Mouse (Mus musculus): ENCODE data around the gene Patz1. TPM values are rescaled to one million over a fixed set of nuclear protein-coding genes. Genes with fewer than 3 reads are reported as not detected.

The Patz1 gene
- polyA plus RNA-seq, 1 experiment from 2014 or later, result 59.5 TPM

GRCm38 (mm10) chr11:3291311-3292061, 2.8 kb downstream of the Patz1 start:
- ChIA-PET CTCF (interaction anchor here (0.9 to 1.6 kb wide), 8 partner anchors 8 to 61 kb away, joined by 3 to 7 read pairs (median 3); partner anchors contain the start of gene Drg1), POLR2A (interaction anchor here (0.5 to 6.9 kb wide), 9 partner anchors 11 to 88 kb away, joined by 3 to 63 read pairs (median 3); partner anchors contain the start of gene Drg1)
- in situ Hi-C loops (cut with MboI; ENCODE audit: low pct_unique_long_range_greater_than_20kb), result no loop called here
- no peak for TF ChIP-seq CTCF (IDR thresholded peaks at IDR 0.05)
- H3K27me3 ChIP-seq, result no peaks in the 10 kb centered on the region
- DNase-seq (ENCODE audit: low read depth, low spot score) (no peak), ATAC-seq (no peak)

DNA sequence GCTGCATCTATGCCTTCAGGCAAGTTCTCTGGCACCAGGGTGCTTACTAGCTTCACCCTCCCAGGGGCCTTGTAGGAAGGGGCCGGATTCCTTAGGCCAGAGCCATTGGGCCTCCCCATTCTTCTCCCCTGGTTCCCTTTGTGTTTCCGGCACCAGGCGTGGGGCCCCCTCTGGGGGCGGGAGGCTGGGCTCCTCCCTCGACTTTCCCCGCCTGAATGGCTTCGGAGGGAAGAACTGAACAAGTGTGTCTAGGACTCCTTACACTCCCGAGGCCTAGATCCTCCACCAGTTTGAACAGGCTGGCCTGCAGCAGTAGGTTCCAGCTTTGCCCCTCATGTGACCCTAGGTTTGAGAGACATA, 3.4 kb downstream of the Patz1 start:
- ATAC-seq (peak; percentile 23), DNase-seq (ENCODE audit: low read depth, low spot score) (no peak)
- no peak for TF ChIP-seq CTCF (IDR thresholded peaks at IDR 0.05)
- in situ Hi-C loops (cut with MboI; ENCODE audit: low pct_unique_long_range_greater_than_20kb), result no loop called here
- CTCF ChIA-PET, result interaction anchor here (0.9 to 1.6 kb wide), 4 partner anchors 22 to 61 kb away, joined by 3 to 7 read pairs (median 3); partner anchors contain the start of gene Drg1
- no peaks in the 10 kb centered on the region for H3K27me3 ChIP-seq
- POLR2A ChIA-PET, result interaction anchor here (0.9 to 6.9 kb wide), 4 partner anchors 11 to 38 kb away, joined by 3 to 63 read pairs (median 30); partner anchors contain the start of gene Drg1

- in situ Hi-C loops (cut with MboI; ENCODE audit: low pct_unique_long_range_greater_than_20kb), result no loop called here
- POLR2A ChIA-PET, result interaction anchor here (0.6 to 6.9 kb wide), 4 partner anchors 10 to 56 kb away, joined by 4 to 63 read pairs (median 30); partner anchors contain the start of gene Drg1
- DNase-seq (ENCODE audit: low read depth, low spot score), result no peak
- TF ChIP-seq CTCF (IDR thresholded peaks at IDR 0.05), result no peak
- no peak for ATAC-seq
- CTCF ChIA-PET, result interaction anchor here (1.0 to 1.1 kb wide), 2 partner anchors 21 to 26 kb away, joined by 3 read pairs; partner anchors contain the start of gene Drg1
- H3K27me3 ChIP-seq, result no peaks in the 10 kb centered on the region
These were observed 4.1 kb downstream of the Patz1 start for GRCm38 (mm10) chr11:3292711-3293249.

GRCm38 (mm10) chr11:3293361-3293760, 4.7 kb downstream of the Patz1 start:
- POLR2A ChIA-PET, result interaction anchor here (6.3 kb wide), 1 partner anchor 19 kb away, joined by 29 read pairs; no protein-coding TSS in a partner anchor

GRCm38 (mm10) chr11:3294641-3295040, 6.0 kb downstream of the Patz1 start:
- no peaks in the 10 kb centered on the region for H3K27me3 ChIP-seq
- POLR2A ChIA-PET, result no interaction called here
- TF ChIP-seq CTCF (IDR thresholded peaks at IDR 0.05), result no peak
- CTCF ChIA-PET, result interaction anchor here (1.2 kb wide), 1 partner anchor 20 kb away, joined by 3 read pairs; no protein-coding TSS in a partner anchor
- in situ Hi-C loops (cut with MboI; ENCODE audit: low pct_unique_long_range_greater_than_20kb), result no loop called here
- no peak for ATAC-seq
- DNase-seq (ENCODE audit: low read depth, low spot score), result no peak

More at GRCm38 (mm10) chr11:3293361-3293760, 4.7 kb downstream of the Patz1 start:
- no peak for TF ChIP-seq CTCF (IDR thresholded peaks at IDR 0.05)
- no peak for ATAC-seq
- DNase-seq (ENCODE audit: low read depth, low spot score), result no peak
- CTCF ChIA-PET, result no interaction called here
- no peaks in the 10 kb centered on the region for H3K27me3 ChIP-seq
- in situ Hi-C loops (cut with MboI; ENCODE audit: low pct_unique_long_range_greater_than_20kb), result no loop called here

DNA sequence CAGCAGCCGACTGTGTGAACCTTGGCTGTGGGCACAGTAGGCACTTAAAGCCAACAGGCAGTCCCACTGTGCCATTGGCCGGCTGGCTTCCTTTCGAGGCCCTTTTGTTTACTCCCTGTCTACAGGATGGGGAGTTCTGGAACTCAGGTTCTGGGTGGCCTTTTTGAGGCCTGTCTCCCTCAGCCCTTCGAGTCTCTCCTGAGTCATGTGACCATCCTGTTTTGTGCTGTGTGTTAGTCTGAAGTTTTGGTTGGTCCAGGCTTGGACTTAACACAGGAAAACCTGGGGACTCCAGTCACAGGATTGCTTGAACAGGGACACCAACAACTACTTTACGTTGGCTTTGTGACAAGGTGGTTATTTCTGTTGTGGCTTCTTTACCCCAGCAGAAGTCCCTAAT, 7.4 kb downstream of the Patz1 start:
- no peak for ATAC-seq
- no peak for TF ChIP-seq CTCF (IDR thresholded peaks at IDR 0.05)
- in situ Hi-C loops (cut with MboI; ENCODE audit: low pct_unique_long_range_greater_than_20kb), result no loop called here
- CTCF ChIA-PET, result interaction anchor here (1.2 kb wide), 1 partner anchor 18 kb away, joined by 3 read pairs; no protein-coding TSS in a partner anchor
- DNase-seq (ENCODE audit: low read depth, low spot score), result no peak
- POLR2A ChIA-PET, result no interaction called here
- H3K27me3 ChIP-seq, result no peaks in the 10 kb centered on the region

DNA sequence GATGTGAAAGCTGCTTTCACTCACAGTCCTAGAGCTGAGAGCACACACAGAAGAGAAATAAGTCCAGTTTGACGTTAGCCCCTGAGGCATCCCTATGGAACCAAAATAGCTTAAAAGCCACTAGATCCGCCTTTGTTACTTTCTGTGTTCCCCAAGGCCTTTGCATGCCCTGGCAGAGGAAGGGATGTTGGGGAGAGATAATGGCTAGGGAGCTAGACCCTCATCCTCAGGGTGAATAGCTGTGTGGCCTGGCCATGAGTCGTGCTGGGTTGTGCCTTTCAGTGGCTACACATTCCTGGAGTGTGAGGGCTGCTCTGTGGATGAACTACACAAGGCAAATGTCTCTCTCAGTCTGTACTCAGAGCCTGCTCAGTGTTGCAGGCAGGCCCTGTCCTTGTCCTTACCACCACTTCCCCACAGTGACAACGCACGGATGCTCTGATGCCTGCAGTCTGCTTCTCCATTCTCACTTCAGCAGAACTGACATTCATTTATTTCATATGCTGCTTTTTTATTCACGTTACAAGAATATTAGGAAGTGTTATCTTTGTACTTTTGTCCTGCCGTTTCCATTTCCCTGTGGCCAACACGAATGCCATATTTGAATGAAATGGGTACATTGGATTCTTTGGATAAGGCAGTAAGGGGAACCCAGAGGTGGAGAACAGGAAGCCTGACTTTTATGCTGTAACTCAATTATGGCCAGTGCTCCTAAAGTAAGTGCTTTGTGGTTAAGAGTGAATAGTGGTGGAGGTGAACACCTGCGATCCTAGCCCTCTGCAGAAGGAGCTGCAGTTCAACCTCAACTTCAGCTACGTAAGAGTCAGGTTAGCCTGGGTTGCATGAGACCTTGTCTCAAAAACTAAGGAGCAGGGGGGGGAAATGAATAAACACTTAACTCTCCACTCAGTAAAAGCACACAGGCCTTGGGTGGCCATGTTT, 9.5 kb downstream of the Patz1 start:
- ATAC-seq (no peak), DNase-seq (ENCODE audit: low read depth, low spot score) (no peak)
- in situ Hi-C loops (cut with MboI; ENCODE audit: low pct_unique_long_range_greater_than_20kb), result no loop called here
- ChIA-PET POLR2A (interaction anchor here (0.8 to 1.0 kb wide), 3 partner anchors 13 to 50 kb away, joined by 3 to 4 read pairs (median 3); no protein-coding TSS in a partner anchor), CTCF (interaction anchor here (1.2 to 2.3 kb wide), 3 partner anchors 7 to 15 kb away, joined by 3 to 6 read pairs (median 4); no protein-coding TSS in a partner anchor)
- no peaks in the 10 kb centered on the region for H3K27me3 ChIP-seq
- TF ChIP-seq CTCF (IDR thresholded peaks at IDR 0.05), result no peak

- no peak for TF ChIP-seq CTCF (IDR thresholded peaks at IDR 0.05)
- ATAC-seq (no peak), DNase-seq (ENCODE audit: low read depth, low spot score) (no peak)
- ChIA-PET CTCF (interaction anchor here (1.3 to 6.1 kb wide), 2 partner anchors 8 to 17 kb away, joined by 4 to 39 read pairs; no protein-coding TSS in a partner anchor), POLR2A (no interaction called here)
- no peaks in the 10 kb centered on the region for H3K27me3 ChIP-seq
- in situ Hi-C loops (cut with MboI; ENCODE audit: low pct_unique_long_range_greater_than_20kb), result no loop called here
These were observed 10.1 kb downstream of the Patz1 start for GRCm38 (mm10) chr11:3298813-3299185.

DNA sequence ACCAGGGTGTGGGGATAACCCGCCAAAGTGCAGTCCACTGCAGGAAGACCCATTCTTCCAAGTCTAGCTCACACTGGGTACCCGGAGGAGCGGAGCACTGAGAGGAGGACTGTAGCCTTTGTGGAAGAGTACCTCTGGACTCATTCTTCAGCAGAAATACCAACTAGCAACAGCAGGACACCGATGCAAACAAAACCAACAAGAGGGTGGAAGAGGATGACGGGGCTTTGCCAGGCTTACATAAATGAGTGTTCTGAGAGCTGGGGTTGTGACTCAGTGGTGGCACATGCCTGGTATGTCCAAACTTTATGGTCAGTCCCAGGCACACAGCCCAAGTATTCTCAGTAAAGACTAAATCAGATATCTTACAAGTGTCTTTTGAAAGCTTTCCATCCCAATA, 12.4 kb downstream of the Patz1 start:
- TF ChIP-seq CTCF (IDR thresholded peaks at IDR 0.05), result no peak
- in situ Hi-C loops (cut with MboI; ENCODE audit: low pct_unique_long_range_greater_than_20kb), result no loop called here
- DNase-seq (ENCODE audit: low read depth, low spot score) (no peak), ATAC-seq (peak; percentile 64)
- ChIA-PET CTCF (interaction anchor here (1.6 to 6.1 kb wide), 2 partner anchors 12 to 14 kb away, joined by 4 to 39 read pairs; partner anchors contain the start of gene Patz1), POLR2A (interaction anchor here (1.2 to 3.8 kb wide), 3 partner anchors 10 to 35 kb away, joined by 3 to 30 read pairs (median 3); partner anchors contain the start of genes Drg1 and Patz1)
- H3K27me3 ChIP-seq, result no peaks in the 10 kb centered on the region
